Mouse (Mus musculus) thymus, adult 2 months (tissue): ENCODE measurements around the gene Gm42421. TPM values are rescaled to one million over a fixed set of nuclear protein-coding genes. Genes with fewer than 3 reads are reported as not detected.

Experiments
- DNase-seq: peaks from one replicate; pipeline ENCODE4 v3.0.0; 2021
- H3K27ac ChIP-seq: fragments of 200-500 bp; 2 replicates; pipeline ENCODE4 v1.5.1; 2012; ENCODE audit warnings: low read length, control low read depth; ENCODE audit not compliant: control insufficient read depth, insufficient read depth
- H3K27me3 ChIP-seq: fragments of 200-500 bp; 2 replicates; pipeline ENCODE4 v1.6.1; 2012; ENCODE audit warnings: mild to moderate bottlenecking, low read length, moderate library complexity, mixed read lengths; ENCODE audit not compliant: control insufficient read depth, insufficient read depth
- H3K36me3 ChIP-seq: fragments of 200-500 bp; 2 replicates; pipeline ENCODE4 v1.6.1; 2012; ENCODE audit warnings: mild to moderate bottlenecking, low read length, moderate library complexity; ENCODE audit not compliant: control insufficient read depth, insufficient read depth
- H3K4me1 ChIP-seq: fragments of 200-500 bp; replicated peaks from 2 replicates; pipeline ENCODE4 v1.6.1; 2012; ENCODE audit warnings: low read length; ENCODE audit not compliant: control insufficient read depth, insufficient read depth
- H3K4me3 ChIP-seq: fragments of 200-500 bp; 2 replicates; pipeline ENCODE4 v1.5.1; 2012; ENCODE audit warnings: mild to moderate bottlenecking, low read length, control low read depth, moderate library complexity; ENCODE audit not compliant: control insufficient read depth, insufficient read depth
- CTCF ChIP-seq: fragments of 200-500 bp; IDR thresholded peaks from 2 replicates; pipeline ENCODE4 v1.5.1; 2012; ENCODE audit warnings: mild to moderate bottlenecking, control low read depth, low read length, moderate library complexity, borderline replicate concordance; ENCODE audit not compliant: control insufficient read depth, poor library complexity, insufficient read depth; ENCODE audit errors: extremely low read depth
- POLR2A ChIP-seq: fragments of 200-500 bp; IDR thresholded peaks from 2 replicates; pipeline ENCODE4 v1.6.1; 2012; ENCODE audit warnings: mild to moderate bottlenecking, low read length, control low read depth, moderate library complexity; ENCODE audit not compliant: control insufficient read depth, poor library complexity, insufficient read depth; ENCODE audit errors: extremely low read depth
- WGBS: fragments of 180-500 bp; shearing (Covaris S2); methylation state at CpG from one replicate; pipeline ENCODE4 v1.1.7; 2018; 5-methylcytosine and 5-hydroxymethylcytosine counted together
- polyA plus RNA-seq: library from polyadenylated mRNA; depleted of rRNA; stranded (reverse); fragments of >200 nt; gene quantifications from 2 replicates; pipeline ENCODE4 v1.2.3, GENCODE M21; 2012

The Gm42421 gene
- polyA plus RNA-seq, 1 experiment: 0.22 TPM

GRCm38 (mm10) chr5:143917418-143917817 is 10.6 kb upstream of the Gm42421 start:
- H3K27ac ChIP-seq: no peak overlapping the region
- TF ChIP-seq POLR2A (no peak), CTCF (no peak)
- H3K27me3 ChIP-seq: no peaks in the 10 kb centered on the region
- no peak overlapping the region for H3K4me3 ChIP-seq
- WGBS: 32% methylated on average over 5 of the region's 5 CpGs
- no peaks in the 10 kb centered on the region for H3K4me1 ChIP-seq
- peak; percentile 68 for DNase-seq
- H3K36me3 ChIP-seq: peaks cover 39% of the 10 kb centered on the region

GRCm38 (mm10) chr5:143918120-143918519 is 9.9 kb upstream of the Gm42421 start:
- H3K27ac ChIP-seq: no peak overlapping the region
- H3K36me3 ChIP-seq: peaks cover 43% of the 10 kb centered on the region
- WGBS: 98% methylated on average over 3 of the region's 3 CpGs
- no peaks in the 10 kb centered on the region for H3K4me1 ChIP-seq
- H3K4me3 ChIP-seq: no peak overlapping the region
- DNase-seq: no peak
- no peaks in the 10 kb centered on the region for H3K27me3 ChIP-seq
- TF ChIP-seq POLR2A: no peak
- no peak for TF ChIP-seq CTCF

GRCm38 (mm10) chr5:143924781-143925452 is 3.1 kb upstream of the Gm42421 start:
- TF ChIP-seq POLR2A (no peak), CTCF (no peak)
- 95% methylated on average over 6 of the region's 6 CpGs for WGBS

GRCm38 (mm10) chr5:143929291-143929690 is 1.3 kb downstream of the Gm42421 start:
- DNase-seq: no peak
- TF ChIP-seq POLR2A (no peak), CTCF (no peak)
- H3K36me3 ChIP-seq: peaks cover 59% of the 10 kb centered on the region
- no peaks in the 10 kb centered on the region for H3K4me1 ChIP-seq
- no peak overlapping the region for H3K27ac ChIP-seq
- H3K27me3 ChIP-seq: no peaks in the 10 kb centered on the region
- no peak overlapping the region for H3K4me3 ChIP-seq
- 97% methylated on average over 4 of the region's 4 CpGs for WGBS

More at GRCm38 (mm10) chr5:143924781-143925452, 3.1 kb upstream of the Gm42421 start:
- Histone ChIP-seq H3K27ac (no peak overlapping the region), H3K4me1 (no peaks in the 10 kb centered on the region), H3K27me3 (no peaks in the 10 kb centered on the region), H3K36me3 (peaks cover 77% of the 10 kb centered on the region), H3K4me3 (no peak overlapping the region)
- no peak for DNase-seq

DNA sequence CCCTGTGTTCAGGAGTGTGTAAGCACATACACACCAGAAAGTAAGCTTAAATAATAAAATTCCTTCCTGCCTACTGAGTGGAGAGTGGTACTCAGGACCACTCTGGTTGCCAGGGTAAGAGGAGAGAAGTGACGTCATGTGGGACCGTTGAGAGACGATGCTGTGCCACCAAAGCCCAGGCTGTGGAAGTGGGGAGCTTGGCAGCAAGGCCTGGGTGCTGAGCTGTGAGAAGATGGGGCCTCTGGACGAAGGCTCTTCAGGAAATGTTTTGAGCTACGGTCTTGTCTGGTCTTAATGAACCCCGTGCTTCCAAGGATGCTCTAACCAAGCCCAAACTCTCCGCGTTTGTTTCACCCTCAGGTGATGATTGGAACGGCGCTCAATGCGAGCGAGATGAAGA is 2.7 kb downstream of the Gm42421 start:
- Histone ChIP-seq H3K4me1 (no peaks in the 10 kb centered on the region), H3K27me3 (no peaks in the 10 kb centered on the region), H3K4me3 (no peak overlapping the region), H3K27ac (no peak overlapping the region), H3K36me3 (peaks cover 49% of the 10 kb centered on the region)
- DNase-seq: no peak
- WGBS: 97% methylated on average over 12 of the region's 12 CpGs
- no peak for TF ChIP-seq CTCF
- TF ChIP-seq POLR2A: no peak

DNA sequence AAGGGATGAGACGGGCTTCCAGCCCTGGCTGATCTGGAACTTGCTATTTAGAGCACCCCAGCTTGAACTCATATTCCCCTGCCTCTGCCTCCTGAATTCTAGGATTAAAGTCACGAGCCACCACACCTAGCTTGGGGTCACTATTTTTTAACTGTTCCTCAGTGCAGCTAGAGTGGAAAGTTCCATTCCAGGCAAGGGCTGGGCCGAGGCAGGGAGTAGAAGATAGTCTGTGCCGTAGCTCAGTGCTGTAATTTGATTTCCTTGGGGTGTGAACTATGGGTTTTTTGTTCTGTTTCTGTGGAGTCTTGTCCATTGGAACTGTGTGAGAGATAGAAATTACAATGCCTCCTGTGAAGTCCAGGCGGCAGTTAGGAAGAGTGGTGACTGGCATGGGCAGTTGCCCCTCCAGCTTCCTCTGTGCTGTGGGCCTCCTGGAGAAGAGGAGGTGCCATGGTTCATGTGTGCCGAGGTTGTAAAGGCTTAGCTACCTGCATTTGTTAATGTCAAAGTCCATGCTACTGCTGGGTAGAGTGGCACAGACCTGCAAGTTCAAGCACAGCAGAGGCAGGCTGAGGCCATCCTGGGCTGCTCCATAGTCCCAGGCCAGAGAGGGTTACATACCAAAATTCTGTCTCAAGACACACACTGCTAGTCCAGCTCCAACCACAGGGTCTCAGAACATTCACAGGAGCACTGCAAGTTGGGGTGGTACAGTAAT is 4.0 kb downstream of the Gm42421 start:
- Histone ChIP-seq H3K4me1 (no peaks in the 10 kb centered on the region), H3K36me3 (peaks cover 38% of the 10 kb centered on the region), H3K4me3 (no peak overlapping the region), H3K27ac (no peak overlapping the region), H3K27me3 (no peaks in the 10 kb centered on the region)
- TF ChIP-seq POLR2A (no peak), CTCF (no peak)
- 94% methylated on average over 6 of the region's 6 CpGs for WGBS
- DNase-seq: no peak

DNA sequence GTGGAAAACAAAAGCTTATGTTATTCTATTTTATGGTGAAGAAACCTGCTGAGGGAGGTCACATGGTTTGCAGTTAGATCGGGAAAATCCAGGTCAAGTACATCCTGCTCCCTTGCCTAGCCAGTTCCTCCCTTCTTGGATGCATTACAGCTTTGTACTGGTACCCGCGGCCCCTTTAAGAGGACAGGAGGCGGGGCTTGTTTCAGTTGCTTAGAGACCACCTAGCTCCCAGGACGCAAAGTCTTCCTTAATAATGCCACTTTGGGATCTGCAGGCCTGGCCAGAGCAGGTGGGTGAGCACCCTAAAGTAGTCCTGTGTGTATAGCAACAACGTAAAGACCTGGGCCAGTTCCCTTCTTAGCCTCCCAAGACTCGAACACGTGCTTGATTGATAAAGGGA is 4.9 kb downstream of the Gm42421 start, which contains the start of gene Rsph10b:
Gene Rsph10b, plus strand, starts transcription at position 205 of the 400 bp plus-strand sequence.
- 74% methylated on average over 8 of the region's 8 CpGs for WGBS
- Histone ChIP-seq H3K4me3 (no peak within 1 kb of the TSS), H3K4me1 (no peaks in the 10 kb centered on the region), H3K27ac (no peak within 1 kb of the TSS), H3K36me3 (peaks cover 36% of the 10 kb centered on the region), H3K27me3 (no peaks in the 10 kb centered on the region)
- DNase-seq: no peak
- no peak for TF ChIP-seq POLR2A
- no peak for TF ChIP-seq CTCF
